Mouse (Mus musculus): ENCODE data around the gene Nap1l1. TPM values are rescaled to one million over a fixed set of nuclear protein-coding genes. Genes with fewer than 3 reads are reported as not detected.
"Not testable (repeated sequence)": the region's sequence is repeated elsewhere in the genome, so short reads cannot be mapped to it uniquely, and the experiment has no call there.

Gene Nap1l1
- total RNA-seq, 4 experiments from 2014 or later, result 53.4 to 66.1 (median 59.2) TPM

DNA sequence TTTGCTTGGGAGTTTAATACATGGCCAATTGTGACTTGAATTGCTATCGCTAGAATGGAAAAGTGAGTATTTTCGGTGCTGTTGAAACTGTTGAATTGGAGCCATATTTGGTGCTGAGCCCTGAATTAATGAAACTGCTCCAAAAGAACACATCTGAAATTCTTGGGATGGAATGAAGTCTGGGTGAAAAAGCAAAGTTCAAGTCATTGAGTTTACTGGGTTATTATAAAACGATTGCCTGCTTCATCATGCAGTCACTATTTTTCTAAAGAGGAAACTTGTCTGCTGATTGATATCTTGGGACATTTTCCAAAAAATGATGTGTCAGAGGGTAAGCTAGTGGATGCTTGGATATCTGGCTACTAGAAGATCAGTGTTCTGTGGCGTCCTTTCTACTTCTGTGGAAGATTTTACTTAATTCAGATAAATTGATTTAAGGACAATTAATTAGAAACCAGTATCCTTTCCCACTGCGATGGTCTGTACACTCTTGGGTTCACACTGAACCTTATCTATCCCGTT, 4.0 kb downstream of the Nap1l1 start:
- DNase-seq (ENCODE audit: low spot score in 2 of 2), result no peak

DNA sequence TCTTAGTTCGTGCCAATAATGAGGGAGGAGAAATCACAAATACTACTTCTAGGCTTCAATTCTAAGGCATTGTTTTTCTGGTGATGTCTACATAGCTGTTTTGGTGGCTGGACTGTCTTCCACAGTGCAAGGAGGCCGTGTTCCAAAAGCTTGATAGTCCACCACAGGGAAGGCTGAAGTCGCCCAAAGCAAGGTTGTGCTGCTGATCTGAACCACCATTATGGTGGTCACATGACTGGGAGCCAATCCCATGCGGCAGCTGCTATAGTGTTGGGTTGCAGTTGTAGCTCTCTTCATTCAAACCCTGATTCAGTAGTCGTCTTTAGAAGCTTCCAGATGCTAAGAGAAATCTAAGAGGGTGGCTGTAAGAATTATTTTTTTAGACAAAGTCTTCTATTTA, 6.6 kb downstream of the Nap1l1 start:
- DNase-seq (ENCODE audit: low spot score in 2 of 2), result no peak

DNA sequence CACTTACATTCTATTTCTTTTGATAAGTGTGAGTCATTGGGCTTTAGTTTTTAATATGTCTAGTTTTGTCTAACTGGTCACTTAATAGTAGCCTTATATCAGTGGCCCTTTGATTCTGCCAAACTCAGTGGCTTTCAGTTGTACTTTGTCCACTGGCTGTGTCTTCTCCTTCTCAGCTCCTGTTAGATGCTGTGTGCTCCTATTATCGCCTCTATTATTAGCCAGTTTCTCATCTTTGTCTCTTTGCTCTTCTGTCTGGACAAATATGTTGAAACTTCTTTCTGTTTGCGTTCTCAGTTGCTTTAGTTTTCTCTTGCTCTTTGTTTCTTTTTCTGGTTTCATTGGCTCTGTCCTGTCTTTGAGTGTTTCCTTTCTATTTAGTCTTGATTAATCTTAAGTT, 9.6 kb downstream of the Nap1l1 start:
- DNase-seq (ENCODE audit: low spot score in 2 of 2), result no peak

DNA sequence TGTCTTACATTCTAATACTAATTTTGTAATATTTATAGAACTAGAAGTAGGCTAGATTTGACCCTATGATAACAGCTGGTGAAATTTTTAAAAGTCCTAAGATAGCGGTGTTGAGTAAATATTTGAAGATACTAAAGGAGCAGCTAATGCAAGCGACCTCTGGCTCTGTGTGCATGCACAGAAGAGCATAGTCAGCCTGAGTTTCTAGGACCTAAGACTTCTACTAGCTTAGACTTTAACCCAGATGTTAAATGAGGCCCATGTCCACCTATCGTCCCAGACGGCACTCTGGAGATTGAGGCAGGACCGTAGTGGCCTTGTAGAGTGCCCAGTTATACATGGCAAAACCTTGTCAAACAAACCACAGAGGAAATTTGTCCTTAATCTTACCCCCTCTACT, 11.1 kb downstream of the Nap1l1 start:
- no peak for DNase-seq (ENCODE audit: low spot score in 2 of 2)

DNA sequence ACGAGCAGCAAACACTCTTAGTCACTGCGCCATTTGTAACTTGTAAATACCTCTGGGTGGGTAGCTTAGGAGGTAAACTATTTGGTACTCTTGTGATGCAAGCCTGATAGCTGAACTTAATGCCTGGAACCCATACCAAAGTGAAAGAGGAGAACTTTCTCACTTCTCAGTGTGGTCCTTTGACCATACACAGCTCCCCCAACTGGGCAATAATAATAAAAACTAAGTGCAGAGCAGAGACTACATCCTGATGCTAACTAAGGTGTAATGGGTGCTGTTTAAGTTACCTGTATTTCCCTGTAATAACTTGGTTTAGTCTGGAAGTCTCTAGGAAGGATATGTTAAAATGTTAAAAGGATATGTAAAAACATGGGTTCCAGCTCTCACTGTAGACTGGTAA, 15.8 kb downstream of the Nap1l1 start:
- no peak for DNase-seq (ENCODE audit: low spot score in 2 of 2)

DNA sequence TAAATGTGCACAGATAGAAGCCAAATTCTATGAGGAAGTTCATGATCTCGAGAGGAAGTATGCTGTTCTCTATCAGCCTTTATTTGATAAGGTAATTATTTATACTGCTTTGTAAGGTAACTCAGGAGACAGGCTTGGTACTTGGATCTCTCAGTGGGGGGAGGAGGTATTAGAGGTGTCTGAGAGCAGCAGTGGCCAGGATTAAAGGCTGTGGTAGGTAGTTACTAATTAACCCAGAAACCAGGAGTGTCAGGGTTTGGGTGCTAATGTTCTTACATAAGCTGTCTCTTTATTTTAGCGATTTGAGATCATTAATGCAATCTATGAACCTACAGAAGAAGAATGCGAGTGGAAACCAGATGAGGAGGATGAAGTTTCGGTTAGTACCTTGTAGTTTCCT, 17.1 kb downstream of the Nap1l1 start:
- not testable (repeated sequence) for DNase-seq (ENCODE audit: low spot score in 2 of 2)

DNA sequence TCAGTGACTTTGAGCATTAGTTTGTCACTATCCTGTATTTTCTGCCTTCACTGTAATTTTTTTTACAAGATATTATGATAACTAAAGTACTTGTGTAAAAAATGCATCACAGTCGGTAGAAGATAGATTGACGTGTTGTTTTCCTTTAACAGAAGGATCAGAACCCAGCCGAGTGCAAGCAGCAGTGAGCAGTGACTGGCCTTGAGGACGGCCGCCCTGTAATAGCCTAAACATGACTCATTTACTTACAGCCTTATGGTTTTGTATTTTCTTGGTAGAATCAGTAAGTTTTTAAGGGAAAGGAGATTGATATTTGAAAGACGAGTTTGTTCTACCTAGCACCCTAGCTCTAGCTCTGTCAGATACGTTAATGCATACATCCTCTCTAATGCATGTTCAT, 22.9 kb downstream of the Nap1l1 start:
- no peak for DNase-seq (ENCODE audit: low spot score in 2 of 2)

DNA sequence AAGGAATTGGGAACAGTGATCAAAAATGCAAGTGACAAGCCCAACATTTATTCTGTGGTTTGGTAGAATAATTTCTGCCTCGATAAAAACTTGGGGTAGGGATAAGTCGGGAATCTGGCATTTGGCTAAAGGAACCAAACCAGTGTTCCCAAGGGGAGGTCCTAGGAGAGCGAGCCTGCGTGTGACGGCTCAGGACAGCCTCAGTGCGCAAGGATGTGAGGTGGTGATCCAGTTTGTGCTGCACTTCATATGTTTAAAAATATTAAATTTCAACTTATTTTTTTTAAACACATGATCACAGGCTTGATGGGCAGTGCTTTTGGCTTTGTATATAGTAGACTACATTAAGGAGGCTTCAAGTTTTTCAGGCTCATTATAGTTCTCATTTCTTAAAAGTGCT, 26.9 kb downstream of the Nap1l1 start:
- DNase-seq (ENCODE audit: low spot score in 2 of 2), result no peak

DNA sequence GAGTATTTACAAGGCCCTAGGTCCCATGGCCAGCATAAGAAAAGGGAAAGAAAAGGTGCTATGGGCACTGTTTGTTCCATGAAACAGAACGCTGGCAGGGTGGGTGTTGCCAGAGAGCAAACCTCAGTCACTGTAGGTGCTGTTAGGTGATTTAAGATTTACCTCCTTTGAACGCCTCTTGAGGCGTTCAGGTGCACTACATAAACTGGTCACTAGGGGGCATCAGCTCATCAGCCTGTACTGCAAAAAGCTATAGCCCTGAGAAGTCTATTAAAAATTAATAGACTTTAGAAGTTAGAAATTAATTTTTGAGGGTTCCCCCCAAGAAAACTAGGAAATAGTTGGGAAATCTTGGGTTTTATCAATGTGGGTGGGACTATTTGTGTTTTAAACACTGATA, 30.0 kb downstream of the Nap1l1 start:
- DNase-seq (ENCODE audit: low spot score in 2 of 2), result peak; percentile 54 to 57

DNA sequence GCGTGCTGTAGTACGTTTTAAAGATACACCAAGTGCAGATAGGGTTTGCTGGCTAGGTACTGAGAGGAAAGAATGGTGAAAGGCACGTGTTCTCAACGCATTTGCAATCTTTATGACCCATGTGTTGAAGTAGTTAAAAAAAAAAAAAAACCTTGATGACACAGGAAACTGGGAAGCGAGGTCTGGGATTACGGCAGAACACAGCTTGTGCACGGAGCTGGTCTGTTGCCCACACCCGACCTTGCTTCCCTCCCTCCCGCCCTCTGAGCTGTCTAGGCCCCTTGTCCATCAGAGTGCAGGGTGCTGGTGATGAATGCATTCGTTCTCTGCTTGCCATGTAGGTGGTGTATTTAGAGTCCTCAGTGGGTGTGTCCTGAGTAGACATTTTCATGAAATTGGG, 30.7 kb downstream of the Nap1l1 start:
- no peak for DNase-seq (ENCODE audit: low spot score in 2 of 2)

DNA sequence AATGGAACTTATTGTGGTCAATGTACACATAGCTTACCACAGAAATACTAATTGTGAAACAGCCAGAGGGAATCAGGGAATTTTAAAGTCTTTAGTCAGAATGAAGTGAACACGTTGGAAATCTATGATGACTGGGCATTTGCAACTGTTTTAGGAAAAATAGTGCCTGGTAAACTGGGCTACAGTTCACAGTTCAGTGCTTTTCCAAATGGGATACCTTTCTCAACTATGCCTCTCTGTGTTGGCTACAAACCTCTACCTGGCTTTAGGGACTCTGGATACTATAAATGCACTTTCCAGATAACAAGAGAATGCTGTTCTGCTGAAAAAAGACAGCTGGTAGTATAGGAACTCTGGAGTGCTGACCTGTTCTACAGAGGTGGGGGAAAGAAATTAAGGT, 31.6 kb downstream of the Nap1l1 start:
- DNase-seq (ENCODE audit: low spot score in 2 of 2), result no peak

DNA sequence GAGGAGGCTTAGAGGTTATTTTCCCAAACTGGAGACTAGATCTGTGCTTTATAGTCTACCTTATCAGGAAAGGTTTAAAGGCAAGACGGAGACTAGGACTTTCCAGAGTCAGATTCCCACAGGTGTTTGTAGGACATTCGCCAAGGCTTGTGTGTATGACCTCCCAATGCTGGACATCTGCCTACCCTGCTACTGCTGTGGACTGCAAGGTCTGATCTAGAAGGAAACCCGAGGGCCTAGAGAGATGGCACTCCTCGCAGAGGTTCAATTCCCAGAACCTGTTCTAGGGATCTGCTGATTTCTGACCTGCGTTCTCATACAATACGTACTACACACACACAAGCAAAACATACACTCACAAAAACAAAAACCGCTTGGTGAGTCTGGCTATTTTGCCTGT, 32.4 kb downstream of the Nap1l1 start:
- DNase-seq (ENCODE audit: low spot score in 2 of 2), result no peak

DNA sequence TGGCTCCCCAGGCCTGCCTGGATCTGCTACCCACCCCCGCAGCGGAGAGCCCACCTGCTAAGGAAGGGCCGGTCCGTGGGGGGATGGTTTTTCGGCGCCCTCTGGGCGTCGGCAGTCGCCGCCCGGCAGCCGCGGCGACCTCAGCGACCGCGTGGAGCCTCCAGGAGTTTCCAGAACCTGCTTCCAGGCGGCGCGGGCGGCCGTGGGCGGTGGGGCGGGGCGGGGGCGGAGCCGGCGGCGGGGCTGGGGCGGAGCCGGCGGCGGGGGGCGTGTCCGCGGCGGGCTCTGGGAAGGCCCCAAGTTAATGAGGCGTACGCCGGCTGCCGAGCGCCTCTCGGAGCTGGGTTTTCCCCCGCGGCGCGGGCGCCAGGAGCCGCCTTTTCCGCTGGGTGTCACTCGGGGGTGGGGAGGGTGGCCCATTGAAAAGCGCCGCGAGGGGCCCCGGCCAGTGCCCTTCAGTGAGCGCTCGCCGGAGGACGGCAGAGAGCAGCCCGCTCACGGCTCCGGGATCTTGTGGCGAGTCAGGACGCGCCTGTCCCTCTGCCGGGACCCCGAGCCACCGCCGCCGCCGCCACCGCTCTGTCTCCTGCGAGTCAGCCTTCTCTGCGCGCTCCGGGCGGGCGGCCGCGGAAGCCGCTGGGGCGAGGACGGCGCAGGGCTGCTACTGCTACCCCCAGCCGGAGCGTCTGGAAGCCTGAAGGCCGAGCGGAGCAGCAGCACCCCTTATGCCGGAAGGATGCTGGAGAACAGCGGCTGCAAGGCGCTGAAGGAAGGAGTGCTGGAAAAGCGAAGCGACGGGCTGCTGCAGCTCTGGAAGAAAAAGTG, 33.3 kb downstream of the Nap1l1 start, which contains the start of gene Phlda1:
TSS of gene Phlda1 (plus strand) at position 186 of the 825 bp plus-strand sequence.
- DNase-seq (ENCODE audit: low spot score in 2 of 2), result peak; percentile 89 to 92

DNA sequence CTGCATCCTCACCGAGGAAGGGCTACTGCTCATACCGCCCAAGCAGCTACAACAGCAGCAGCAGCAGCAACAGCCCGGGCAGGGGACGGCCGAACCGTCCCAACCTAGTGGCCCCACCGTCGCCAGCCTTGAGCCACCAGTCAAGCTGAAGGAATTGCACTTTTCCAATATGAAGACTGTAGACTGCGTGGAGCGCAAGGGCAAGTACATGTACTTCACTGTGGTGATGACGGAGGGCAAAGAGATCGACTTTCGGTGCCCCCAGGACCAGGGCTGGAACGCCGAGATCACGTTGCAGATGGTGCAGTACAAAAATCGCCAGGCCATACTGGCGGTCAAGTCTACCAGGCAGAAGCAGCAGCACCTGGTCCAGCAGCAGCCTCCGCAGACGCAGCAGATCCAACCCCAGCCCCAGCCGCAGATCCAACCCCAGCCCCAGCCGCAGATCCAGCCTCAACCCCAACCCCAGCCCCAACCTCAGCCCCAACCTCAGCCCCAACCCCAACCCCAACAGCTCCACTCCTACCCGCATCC, 34.0 kb downstream of the Nap1l1 start:
- no peak for DNase-seq (ENCODE audit: low spot score in 2 of 2)

DNA sequence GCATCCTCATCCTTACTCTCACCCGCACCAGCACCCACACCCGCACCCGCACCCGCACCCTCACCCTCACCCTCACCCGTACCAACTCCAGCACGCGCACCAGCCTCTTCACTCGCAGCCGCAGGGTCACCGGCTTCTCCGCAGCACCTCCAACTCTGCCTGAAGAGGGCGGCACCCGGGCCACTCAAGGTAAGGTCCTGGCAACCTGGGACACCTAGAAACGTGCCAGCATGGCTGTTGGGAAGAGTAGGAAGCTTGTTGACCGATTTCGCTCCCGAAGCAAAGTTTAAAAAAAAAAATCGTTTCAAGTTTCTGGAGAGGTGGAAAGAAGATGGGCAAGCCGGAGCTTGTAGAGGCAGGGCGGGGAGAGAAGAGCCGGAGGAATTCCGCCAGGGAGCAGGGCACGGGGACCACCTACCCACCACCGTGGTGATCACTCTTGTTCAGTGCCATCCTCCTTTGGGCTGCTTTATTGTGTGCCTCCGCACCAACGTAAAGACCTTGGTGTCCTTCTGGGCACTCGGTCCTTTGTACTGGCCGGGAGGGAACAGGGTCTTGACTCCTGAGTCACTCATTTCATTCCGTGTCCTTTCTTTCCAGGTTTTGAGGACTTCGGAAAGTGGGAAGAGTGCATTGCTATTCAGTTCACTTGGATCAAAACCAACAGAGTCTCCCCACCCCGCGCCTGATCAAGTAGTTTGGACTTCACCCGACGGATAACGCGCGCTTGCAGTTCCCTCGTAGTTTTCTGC, 34.6 kb downstream of the Nap1l1 start:
- DNase-seq (ENCODE audit: low spot score in 2 of 2), result peak; percentile 30 to 40

DNA sequence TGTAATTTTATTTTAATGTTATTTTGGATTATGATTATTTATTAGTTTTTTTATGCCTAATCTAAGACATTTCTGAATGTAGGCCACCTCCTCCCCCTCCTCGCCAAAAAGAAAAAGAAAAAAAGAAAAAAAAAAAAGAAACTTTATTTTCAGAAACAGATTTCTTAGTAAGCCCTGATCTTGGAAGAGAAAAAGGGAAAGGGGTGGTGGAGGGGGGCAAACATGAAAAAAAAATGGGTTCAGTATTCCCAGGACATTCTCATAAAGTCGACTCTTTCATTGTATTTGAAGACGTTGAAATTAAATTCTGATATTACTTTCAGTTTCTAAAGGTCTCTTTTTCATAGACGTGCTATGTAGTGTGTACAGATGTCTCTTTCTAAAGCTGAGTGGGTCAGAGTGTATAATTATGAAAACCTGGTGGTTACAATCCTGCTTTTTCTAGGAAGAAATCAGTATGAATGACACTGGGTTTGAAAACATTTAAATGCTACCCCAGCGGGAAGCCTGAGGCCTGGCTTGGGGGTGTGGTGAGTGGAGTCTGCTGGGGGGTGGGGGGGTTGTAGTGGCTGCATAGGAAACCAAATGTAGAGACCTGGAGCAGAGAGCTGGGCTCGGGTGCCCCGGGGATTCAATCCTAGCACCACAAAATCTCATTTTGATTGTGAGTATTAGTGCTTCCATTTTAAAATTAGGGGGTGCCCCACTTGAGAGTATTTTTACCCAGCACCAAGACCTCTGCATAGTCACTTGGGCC, 35.5 kb downstream of the Nap1l1 start:
- no peak for DNase-seq (ENCODE audit: low spot score in 2 of 2)

DNA sequence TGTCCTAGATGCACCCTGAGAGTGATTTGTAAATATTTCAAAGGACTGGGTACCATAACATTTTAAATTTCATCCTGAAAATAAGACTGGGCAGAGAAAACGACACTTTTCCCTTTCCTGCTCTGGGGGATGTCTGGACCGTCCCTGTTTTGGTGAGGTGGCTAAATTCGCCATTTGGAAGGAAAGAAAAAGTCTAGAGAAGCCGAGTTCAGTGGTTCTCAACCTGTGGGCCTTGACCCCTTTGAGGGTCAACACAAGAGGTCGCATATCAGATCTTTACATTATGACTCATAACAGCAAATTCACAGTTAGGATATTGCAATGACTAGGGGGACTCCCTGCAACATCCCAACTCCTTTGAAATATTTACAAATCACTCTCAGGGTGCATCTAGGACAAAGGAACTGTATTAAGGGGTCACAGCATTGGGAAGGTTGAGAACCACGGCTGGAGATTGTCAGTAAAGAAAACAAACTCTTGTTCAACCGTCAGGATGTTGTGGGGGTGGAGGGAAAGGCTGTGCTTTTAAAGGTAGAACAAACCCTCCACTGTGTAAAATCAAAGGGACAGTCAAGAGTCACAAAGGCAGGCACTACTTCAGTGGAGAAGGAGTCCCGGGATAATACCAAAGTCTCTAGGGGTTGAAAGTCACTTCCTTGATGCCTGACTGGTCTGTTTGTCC, 36.2 kb downstream of the Nap1l1 start:
- no peak for DNase-seq (ENCODE audit: low spot score in 2 of 2)

DNA sequence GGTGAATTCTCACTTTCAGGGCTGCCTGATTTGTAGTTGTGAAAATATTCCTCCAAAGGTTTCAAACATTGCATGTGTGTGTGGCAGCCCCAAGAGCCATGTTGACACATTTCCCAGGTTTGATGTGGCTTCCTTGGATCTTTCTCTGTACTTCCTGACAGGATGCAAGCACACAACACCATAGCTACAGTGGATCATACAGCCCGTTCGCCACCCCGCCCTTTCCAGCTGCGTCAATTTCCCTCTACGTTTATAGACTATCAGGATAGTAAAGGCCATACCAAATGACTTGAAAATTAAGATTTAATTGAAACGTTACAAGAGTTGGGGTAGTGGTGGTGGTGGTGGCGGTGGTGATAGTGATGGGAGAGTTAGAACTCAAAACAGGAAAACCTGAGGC, 37.0 kb downstream of the Nap1l1 start:
- no peak for DNase-seq (ENCODE audit: low spot score in 2 of 2)

DNA sequence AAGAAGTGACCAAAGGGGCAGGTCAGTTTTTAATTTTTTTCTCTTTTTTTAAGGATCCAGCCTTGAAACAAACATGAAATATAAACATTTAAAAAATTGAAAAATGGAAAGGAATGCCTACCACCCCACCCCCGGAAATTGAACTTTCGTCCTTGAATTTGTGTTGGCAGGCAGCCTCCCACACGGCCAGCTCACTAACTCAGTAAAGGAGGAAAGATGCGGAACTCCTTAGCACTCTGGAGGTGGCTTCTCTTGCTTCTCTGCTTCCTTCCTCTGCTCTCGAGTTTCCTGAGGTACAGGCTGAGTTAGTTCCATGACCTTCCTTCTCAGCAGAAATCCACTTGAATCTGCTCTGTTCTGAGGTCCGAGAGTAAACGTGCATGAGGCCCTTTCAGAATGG, 37.8 kb downstream of the Nap1l1 start:
- DNase-seq (ENCODE audit: low spot score in 2 of 2), result no peak

DNA sequence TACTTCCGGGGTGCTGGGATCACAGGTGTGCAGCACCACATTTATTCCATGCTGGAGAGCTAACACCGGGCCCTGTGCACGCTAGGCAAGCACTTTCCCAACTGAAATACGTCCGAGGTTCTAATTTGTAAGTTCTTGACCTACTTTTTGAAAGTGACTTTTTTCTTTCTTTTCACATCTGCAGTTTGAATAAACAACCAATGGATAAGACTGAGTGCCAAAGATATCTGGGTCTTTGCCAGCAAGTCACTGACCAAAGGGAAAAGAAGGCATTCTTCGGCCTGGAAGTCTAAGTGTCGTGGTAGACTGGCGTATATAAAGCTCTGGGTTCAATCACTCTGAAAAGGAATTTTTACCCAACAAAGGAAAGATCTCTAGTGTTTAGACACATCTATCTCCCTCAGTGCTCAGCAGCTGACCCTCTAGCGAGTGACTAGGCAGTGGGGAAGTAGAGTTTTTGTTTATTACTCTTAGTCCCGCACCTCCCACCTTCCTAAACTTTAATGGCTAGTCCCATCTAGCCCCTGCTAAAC, 39.1 kb downstream of the Nap1l1 start:
- DNase-seq (ENCODE audit: low spot score in 2 of 2), result no peak
